Mouse (Mus musculus) heart, embryonic 15.5 days (tissue): ENCODE results near the gene Slc9a9. TPM values are rescaled to one million over a fixed set of nuclear protein-coding genes. Genes with fewer than 3 reads are reported as not detected.

Experiments used
- ATAC-seq: fragments of 200-750 bp; cut with Nextera tagmentation; replicated peaks from 2 replicates; pipeline ENCODE4 v1.8.0; 2017; ENCODE audit warnings: low read depth, moderate TSS enrichment; ENCODE audit not compliant: insufficient number of reproducible peaks, insufficient read depth, low FRiP score
- H3K27ac ChIP-seq: fragments of 300-500 bp; sonication (generic); 2 replicates; pipeline ENCODE4 v1.5.1; 2015; ENCODE audit warnings: mild to moderate bottlenecking, inconsistent platforms
- H3K27me3 ChIP-seq: fragments of 300-500 bp; sonication (generic); 2 replicates; pipeline ENCODE4 v1.6.1; 2015; ENCODE audit warnings: inconsistent platforms
- H3K36me3 ChIP-seq: fragments of 300-500 bp; sonication (generic); 2 replicates; pipeline ENCODE4 v1.6.1; 2015; ENCODE audit warnings: mild to moderate bottlenecking, inconsistent platforms
- H3K4me1 ChIP-seq: fragments of 300-500 bp; sonication (generic); replicated peaks from 2 replicates; pipeline ENCODE4 v1.6.1; 2015; ENCODE audit warnings: inconsistent platforms
- H3K4me2 ChIP-seq: fragments of 300-500 bp; sonication (generic); 2 replicates; pipeline ENCODE4 v1.6.1; 2015; ENCODE audit warnings: inconsistent platforms, mild to moderate bottlenecking, moderate library complexity
- H3K4me3 ChIP-seq: fragments of 300-500 bp; sonication (generic); 2 replicates; pipeline ENCODE4 v1.5.1; 2015; ENCODE audit warnings: mild to moderate bottlenecking, inconsistent platforms
- H3K9ac ChIP-seq: fragments of 300-500 bp; sonication (generic); 2 replicates; pipeline ENCODE4 v1.6.1; 2015; ENCODE audit warnings: mild to moderate bottlenecking, inconsistent platforms
- H3K9me3 ChIP-seq: fragments of 300-500 bp; sonication (generic); replicated peaks from 2 replicates; pipeline ENCODE4 v1.6.1; 2016; ENCODE audit warnings: inconsistent platforms
- WGBS: fragments of 180-500 bp; shearing (Covaris S2); methylation state at CpG from one replicate; pipeline ENCODE4 v1.1.7; 2015; ENCODE audit warnings: mixed read lengths; 5-methylcytosine and 5-hydroxymethylcytosine counted together
- polyA plus RNA-seq: library from polyadenylated mRNA; unstranded; fragments of >200 nt; fragmentation: Nextera tagmentation; extraction: Ambion mirVana; gene quantifications from 2 replicates; pipeline ENCODE4 v1.2.1, GENCODE M21; 2015

The Slc9a9 gene
- polyA plus RNA-seq, 1 experiment from 2014 or later: 3.5 TPM

GRCm38 (mm10) chr9:94768114-94768513 lies 98.4 kb downstream of the Slc9a9 start:
- Histone ChIP-seq H3K4me3 (no peak overlapping the region), H3K4me2 (no peak overlapping the region), H3K4me1 (no peaks in the 10 kb centered on the region), H3K27me3 (no peaks in the 10 kb centered on the region), H3K27ac (no peak overlapping the region), H3K9me3 (no peaks in the 10 kb centered on the region), H3K9ac (no peak overlapping the region), H3K36me3 (no peaks in the 10 kb centered on the region)
- WGBS: 82% methylated on average over 6 of the region's 6 CpGs
- no peak for ATAC-seq

GRCm38 (mm10) chr9:94768524-94768923 lies 98.8 kb downstream of the Slc9a9 start:
- Histone ChIP-seq H3K27me3 (no peaks in the 10 kb centered on the region), H3K9ac (no peak overlapping the region), H3K4me1 (no peaks in the 10 kb centered on the region), H3K4me3 (no peak overlapping the region), H3K9me3 (no peaks in the 10 kb centered on the region), H3K27ac (no peak overlapping the region), H3K36me3 (no peaks in the 10 kb centered on the region), H3K4me2 (no peak overlapping the region)
- WGBS: 68% methylated on average over 4 of the region's 4 CpGs
- no peak for ATAC-seq

- Histone ChIP-seq H3K4me2 (no peak overlapping the region), H3K36me3 (no peaks in the 10 kb centered on the region), H3K27ac (no peak overlapping the region), H3K9ac (no peak overlapping the region), H3K9me3 (no peaks in the 10 kb centered on the region), H3K4me1 (no peaks in the 10 kb centered on the region), H3K27me3 (no peaks in the 10 kb centered on the region), H3K4me3 (no peak overlapping the region)
- WGBS: 57% methylated on average over 4 of the region's 4 CpGs
- ATAC-seq: no peak
Measured at GRCm38 (mm10) chr9:94773357-94773756, 103.6 kb downstream of the Slc9a9 start.

- Histone ChIP-seq H3K4me2 (no peak overlapping the region), H3K4me1 (no peaks in the 10 kb centered on the region), H3K27ac (no peak overlapping the region), H3K9me3 (no peaks in the 10 kb centered on the region), H3K9ac (no peak overlapping the region), H3K27me3 (no peaks in the 10 kb centered on the region), H3K4me3 (no peak overlapping the region), H3K36me3 (no peaks in the 10 kb centered on the region)
- ATAC-seq: no peak
- WGBS: 66% methylated on average over 3 of the region's 3 CpGs
Measured at GRCm38 (mm10) chr9:94788261-94788660, 118.6 kb downstream of the Slc9a9 start.

- 84% methylated on average over 2 of the region's 2 CpGs for WGBS
- Histone ChIP-seq H3K36me3 (no peaks in the 10 kb centered on the region), H3K4me3 (no peak overlapping the region), H3K9me3 (no peaks in the 10 kb centered on the region), H3K27me3 (no peaks in the 10 kb centered on the region), H3K4me2 (no peak overlapping the region), H3K9ac (no peak overlapping the region), H3K4me1 (no peaks in the 10 kb centered on the region), H3K27ac (no peak overlapping the region)
- no peak for ATAC-seq
Measured at GRCm38 (mm10) chr9:94790966-94791365, 121.3 kb downstream of the Slc9a9 start.

- Histone ChIP-seq H3K4me2 (no peak overlapping the region), H3K27ac (no peak overlapping the region), H3K4me3 (no peak overlapping the region), H3K27me3 (no peaks in the 10 kb centered on the region), H3K9me3 (no peaks in the 10 kb centered on the region), H3K4me1 (no peaks in the 10 kb centered on the region), H3K36me3 (no peaks in the 10 kb centered on the region), H3K9ac (no peak overlapping the region)
- no peak for ATAC-seq
Measured at GRCm38 (mm10) chr9:94803073-94803472, 133.4 kb downstream of the Slc9a9 start.

- no peak for ATAC-seq
- Histone ChIP-seq H3K9me3 (no peaks in the 10 kb centered on the region), H3K27ac (no peak overlapping the region), H3K36me3 (no peaks in the 10 kb centered on the region), H3K4me3 (no peak overlapping the region), H3K4me1 (no peaks in the 10 kb centered on the region), H3K27me3 (no peaks in the 10 kb centered on the region), H3K9ac (no peak overlapping the region), H3K4me2 (no peak overlapping the region)
- WGBS: 62% methylated on average over 8 of the region's 8 CpGs
Measured at GRCm38 (mm10) chr9:94805506-94805905, 135.8 kb downstream of the Slc9a9 start.

GRCm38 (mm10) chr9:94815518-94815917 lies 145.8 kb downstream of the Slc9a9 start:
- WGBS: 26% methylated on average over 5 of the region's 5 CpGs
- Histone ChIP-seq H3K27ac (no peak overlapping the region), H3K9ac (no peak overlapping the region), H3K9me3 (no peaks in the 10 kb centered on the region), H3K36me3 (no peaks in the 10 kb centered on the region), H3K4me1 (no peaks in the 10 kb centered on the region), H3K4me3 (no peak overlapping the region), H3K4me2 (no peak overlapping the region), H3K27me3 (no peaks in the 10 kb centered on the region)
- no peak for ATAC-seq

GRCm38 (mm10) chr9:94821268-94821667 lies 151.6 kb downstream of the Slc9a9 start:
- no peak overlapping the region for H3K4me3 ChIP-seq
- ATAC-seq: no peak
- H3K9ac ChIP-seq: no peak overlapping the region
- no peaks in the 10 kb centered on the region for H3K9me3 ChIP-seq
- no peaks in the 10 kb centered on the region for H3K27me3 ChIP-seq
- no peaks in the 10 kb centered on the region for H3K4me1 ChIP-seq
- H3K4me2 ChIP-seq: no peak overlapping the region
- no peak overlapping the region for H3K27ac ChIP-seq
- 88% methylated on average over 1 of the region's 1 CpGs for WGBS
- no peaks in the 10 kb centered on the region for H3K36me3 ChIP-seq

- no peaks in the 10 kb centered on the region for H3K27me3 ChIP-seq
- H3K9me3 ChIP-seq: no peaks in the 10 kb centered on the region
- no peak overlapping the region for H3K27ac ChIP-seq
- no peak overlapping the region for H3K4me2 ChIP-seq
- H3K4me1 ChIP-seq: no peaks in the 10 kb centered on the region
- H3K4me3 ChIP-seq: no peak overlapping the region
- no peaks in the 10 kb centered on the region for H3K36me3 ChIP-seq
- WGBS: 67% methylated on average over 1 of the region's 1 CpGs
- H3K9ac ChIP-seq: no peak overlapping the region
- ATAC-seq: no peak
Measured at GRCm38 (mm10) chr9:94833836-94834235, 164.1 kb downstream of the Slc9a9 start.

- ATAC-seq: no peak; the same call in 1 of the 2 replicates
- 90% methylated on average over 15 of the region's 15 CpGs for WGBS
- H3K27ac ChIP-seq: no peak overlapping the region
- H3K9me3 ChIP-seq: no peaks in the 10 kb centered on the region
- no peak overlapping the region for H3K9ac ChIP-seq
- H3K36me3 ChIP-seq: no peaks in the 10 kb centered on the region
- H3K4me2 ChIP-seq: no peak overlapping the region
- H3K27me3 ChIP-seq: no peaks in the 10 kb centered on the region
- no peaks in the 10 kb centered on the region for H3K4me1 ChIP-seq
- no peak overlapping the region for H3K4me3 ChIP-seq
Measured at GRCm38 (mm10) chr9:94837384-94837783, 167.7 kb downstream of the Slc9a9 start.

- 77% methylated on average over 8 of the region's 8 CpGs for WGBS
Measured at GRCm38 (mm10) chr9:94838479-94839031, 168.8 kb downstream of the Slc9a9 start.

More at GRCm38 (mm10) chr9:94838479-94839031, 168.8 kb downstream of the Slc9a9 start:
- Histone ChIP-seq H3K4me2 (no peak overlapping the region), H3K9me3 (no peaks in the 10 kb centered on the region), H3K4me3 (no peak overlapping the region), H3K4me1 (no peaks in the 10 kb centered on the region), H3K27ac (no peak overlapping the region), H3K27me3 (no peaks in the 10 kb centered on the region), H3K36me3 (no peaks in the 10 kb centered on the region), H3K9ac (no peak overlapping the region)
- no peak for ATAC-seq
